Mouse (Mus musculus): ENCODE measurements at regions not wholly inside any gene's neighbourhood (a gene's known extent, or its start where the extent isn't known, plus 50 kb on each side); places are given as distances from the start of the nearest gene placed in this dataset.
A peak's percentile ranks its signal among the peaks of the same experiment; 100 is the strongest.

DNA sequence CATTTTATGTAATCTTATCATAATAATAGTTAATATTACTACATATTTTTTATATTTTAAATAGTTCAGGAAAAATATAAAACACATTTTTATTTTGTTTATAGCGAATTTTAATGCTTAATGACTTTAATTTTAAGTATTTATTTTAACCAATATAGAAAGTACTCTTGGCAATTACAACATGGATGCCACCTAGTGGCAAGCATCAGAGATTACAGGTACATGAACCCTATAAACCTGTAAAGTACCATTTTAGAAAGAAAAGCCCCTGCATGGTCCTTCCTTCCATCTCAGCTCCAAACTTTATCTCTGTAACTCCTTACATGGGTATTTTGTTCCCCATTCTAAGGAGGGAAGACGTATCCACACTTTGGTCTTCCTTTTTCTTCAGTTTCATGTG, 4328.9 kb upstream of the Gm7489 start:
- H3K9ac ChIP-seq: no peak overlapping the region
- H3K27me3 ChIP-seq (ENCODE audit: control insufficient read depth, insufficient read depth, low read length): no peaks in the 10 kb centered on the region
- WGBS: 26% methylated on average over 2 of the region's 2 CpGs
- no peak overlapping the region for H3K4me2 ChIP-seq (replicated peaks)
- no peaks in the 10 kb centered on the region for H3K4me1 ChIP-seq (replicated peaks; ENCODE audit: control insufficient read depth, insufficient read depth, low read length)
- no peak overlapping the region for H3K4me3 ChIP-seq (replicated peaks; ENCODE audit: low read length)
- H3K9me3 ChIP-seq (ENCODE audit: control insufficient read depth, low read length): no peaks in the 10 kb centered on the region
- ATAC-seq (ENCODE audit: low FRiP score) (no peak), DNase-seq (ENCODE audit: low spot score) (no peak)
- no peaks in the 10 kb centered on the region for H3K36me3 ChIP-seq (replicated peaks; ENCODE audit: control insufficient read depth, insufficient read depth)
- H3K27ac ChIP-seq: no peak overlapping the region

DNA sequence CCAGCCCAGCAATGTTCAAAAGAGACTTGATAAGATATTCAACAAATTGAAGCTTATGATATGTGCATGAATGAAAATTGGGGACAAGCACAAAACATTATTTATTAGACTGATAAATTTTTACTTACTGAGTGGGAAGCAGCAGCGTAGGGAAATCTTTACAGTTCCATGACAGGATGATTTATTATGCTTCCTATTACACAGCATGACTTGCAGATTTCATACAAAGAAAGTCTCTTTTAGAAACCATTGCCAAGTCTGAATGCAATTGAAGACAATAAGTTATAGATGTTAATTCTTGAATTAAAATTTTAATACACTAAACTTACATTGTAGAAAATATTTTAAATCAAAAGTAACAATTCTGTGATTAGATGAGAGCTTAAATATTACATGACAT, 4324.3 kb upstream of the Gm7489 start:
- no peak for ATAC-seq (ENCODE audit: low FRiP score)
- H3K4me1 ChIP-seq (replicated peaks; ENCODE audit: control insufficient read depth, insufficient read depth, low read length): no peaks in the 10 kb centered on the region
- H3K36me3 ChIP-seq (replicated peaks; ENCODE audit: control insufficient read depth, insufficient read depth): no peaks in the 10 kb centered on the region
- no peak overlapping the region for H3K9ac ChIP-seq
- H3K4me3 ChIP-seq (replicated peaks; ENCODE audit: low read length): no peak overlapping the region
- 49% methylated on average over 1 of the region's 1 CpGs for WGBS
- H3K27me3 ChIP-seq (ENCODE audit: control insufficient read depth, insufficient read depth, low read length): no peaks in the 10 kb centered on the region
- no peaks in the 10 kb centered on the region for H3K9me3 ChIP-seq (ENCODE audit: control insufficient read depth, low read length)
- DNase-seq (ENCODE audit: low spot score): no peak
- H3K4me2 ChIP-seq (replicated peaks): no peak overlapping the region
- no peak overlapping the region for H3K27ac ChIP-seq

DNA sequence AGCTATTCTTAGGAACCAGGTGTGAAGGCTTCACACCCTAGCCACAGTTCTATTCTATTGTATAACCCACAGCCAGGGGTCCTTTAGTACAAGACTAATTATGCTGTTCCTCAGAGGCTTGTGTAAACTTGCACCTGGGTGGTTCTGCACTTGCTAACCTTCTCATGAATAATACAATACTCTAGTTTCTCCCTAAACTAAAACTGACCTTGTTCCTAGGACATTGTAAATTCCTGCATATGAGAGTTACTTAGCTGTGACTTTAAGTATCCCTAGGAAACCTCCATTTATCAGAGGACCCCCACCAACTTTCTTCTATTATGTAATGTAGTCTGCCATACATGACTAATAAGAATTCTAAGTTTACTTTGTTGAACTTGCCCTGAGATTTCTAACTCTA, 4295.9 kb upstream of the Gm7489 start:
- no peak for ATAC-seq (ENCODE audit: low FRiP score)

DNA sequence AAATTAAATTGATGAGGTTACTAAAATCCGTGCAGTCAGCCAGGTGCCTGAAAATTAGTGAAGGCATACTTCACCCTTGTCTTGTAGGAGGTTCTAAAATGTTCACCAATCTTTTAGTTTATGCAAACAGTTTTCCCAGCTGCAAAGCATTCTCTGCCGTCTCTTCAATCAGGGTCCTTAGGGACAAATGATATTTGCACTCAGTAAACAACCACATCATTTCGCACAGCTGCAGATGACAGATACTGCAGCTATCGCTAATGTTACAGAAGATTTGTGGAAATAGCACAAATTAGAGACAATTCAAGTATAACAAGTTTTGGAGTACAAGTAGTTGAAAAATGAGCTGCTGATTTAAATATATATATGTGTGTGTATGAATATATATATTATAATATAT, 4270.8 kb upstream of the Gm7489 start:
- H3K9ac ChIP-seq: no peak overlapping the region
- 60% methylated on average over 4 of the region's 4 CpGs for WGBS
- no peaks in the 10 kb centered on the region for H3K4me1 ChIP-seq (replicated peaks; ENCODE audit: control insufficient read depth, insufficient read depth, low read length)
- DNase-seq (ENCODE audit: low spot score) (no peak), ATAC-seq (ENCODE audit: low FRiP score) (no peak)
- H3K4me2 ChIP-seq (replicated peaks): no peak overlapping the region
- H3K27me3 ChIP-seq (ENCODE audit: control insufficient read depth, insufficient read depth, low read length): no peaks in the 10 kb centered on the region
- H3K9me3 ChIP-seq (ENCODE audit: control insufficient read depth, low read length): no peaks in the 10 kb centered on the region
- no peak overlapping the region for H3K4me3 ChIP-seq (replicated peaks; ENCODE audit: low read length)
- H3K27ac ChIP-seq: no peak overlapping the region
- H3K36me3 ChIP-seq (replicated peaks; ENCODE audit: control insufficient read depth, insufficient read depth): no peaks in the 10 kb centered on the region

More for the DNA sequence above, 4295.9 kb upstream of the Gm7489 start:
- H3K9ac ChIP-seq: no peak overlapping the region
- H3K4me1 ChIP-seq (replicated peaks; ENCODE audit: control insufficient read depth, insufficient read depth, low read length): no peaks in the 10 kb centered on the region
- H3K9me3 ChIP-seq (ENCODE audit: control insufficient read depth, low read length): 0 out of 2 replicates have a peak, but pooled peaks cover 4% of the 10 kb centered on the region
- no peak overlapping the region for H3K27ac ChIP-seq
- no peak for DNase-seq (ENCODE audit: low spot score)
- H3K4me2 ChIP-seq (replicated peaks): no peak overlapping the region
- no peaks in the 10 kb centered on the region for H3K27me3 ChIP-seq (ENCODE audit: control insufficient read depth, insufficient read depth, low read length)
- no peak overlapping the region for H3K4me3 ChIP-seq (replicated peaks; ENCODE audit: low read length)
- H3K36me3 ChIP-seq (replicated peaks; ENCODE audit: control insufficient read depth, insufficient read depth): no peaks in the 10 kb centered on the region

DNA sequence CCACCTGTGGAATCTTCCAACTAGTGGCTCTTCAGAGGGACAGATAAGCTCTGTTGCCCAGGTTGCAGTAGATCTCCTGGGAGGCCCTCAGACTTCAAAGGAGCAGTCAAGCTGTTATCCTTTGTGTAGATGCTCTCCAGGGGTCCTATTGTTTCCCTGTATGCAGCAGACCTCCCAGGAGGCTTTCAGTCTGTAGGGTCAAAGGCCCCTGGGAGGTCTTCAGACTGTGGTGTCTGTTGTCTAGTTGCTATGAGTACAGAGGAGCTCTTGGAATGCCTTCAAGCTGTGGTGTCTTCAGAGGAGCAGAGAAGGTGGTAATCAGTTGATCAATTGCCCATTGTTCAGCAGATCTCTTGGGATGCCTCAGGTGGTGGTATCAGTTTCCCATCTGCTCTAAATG, 4237.3 kb upstream of the Gm7489 start:
- H3K4me3 ChIP-seq (replicated peaks; ENCODE audit: low read length): no peak overlapping the region
- no peak overlapping the region for H3K27ac ChIP-seq
- no peak for DNase-seq (ENCODE audit: low spot score)
- no peak for ATAC-seq (ENCODE audit: low FRiP score)
- no peak overlapping the region for H3K4me2 ChIP-seq (replicated peaks)
- H3K27me3 ChIP-seq (ENCODE audit: control insufficient read depth, insufficient read depth, low read length): no peaks in the 10 kb centered on the region
- H3K36me3 ChIP-seq (replicated peaks; ENCODE audit: control insufficient read depth, insufficient read depth): no peaks in the 10 kb centered on the region
- H3K4me1 ChIP-seq (replicated peaks; ENCODE audit: control insufficient read depth, insufficient read depth, low read length): no peaks in the 10 kb centered on the region
- no peaks in the 10 kb centered on the region for H3K9me3 ChIP-seq (ENCODE audit: control insufficient read depth, low read length)
- H3K9ac ChIP-seq: no peak overlapping the region

DNA sequence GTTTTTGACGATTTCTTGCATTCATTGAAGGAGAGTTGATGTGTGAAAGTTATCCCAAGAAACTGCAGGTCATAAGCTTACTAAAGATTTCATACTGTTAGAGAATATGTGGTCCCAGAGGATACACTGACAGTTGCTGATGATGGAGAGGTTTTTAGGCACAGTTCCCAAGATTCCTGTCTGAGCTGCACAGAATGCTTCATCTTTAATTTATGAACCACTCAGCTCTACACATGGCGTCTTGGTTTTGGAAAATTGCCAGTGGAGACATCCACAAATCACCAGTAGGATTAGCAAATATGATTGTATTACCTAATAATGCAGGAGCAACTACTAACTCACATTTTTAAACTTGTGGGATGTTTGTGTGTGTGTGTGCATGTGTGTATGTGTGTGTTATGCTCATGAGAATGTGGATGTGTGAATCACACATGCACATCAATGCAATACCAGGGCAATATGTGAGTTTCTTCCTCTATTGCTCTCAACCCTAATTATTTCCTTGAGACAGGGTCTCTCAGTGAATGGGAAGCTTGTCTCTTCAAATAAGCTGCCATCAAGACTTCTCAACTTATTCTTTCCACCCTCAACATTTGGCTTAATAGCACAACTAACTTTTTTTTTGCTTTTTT, 4234.0 kb upstream of the Gm7489 start:
- peak; percentile 85; the same call in 1 of the 2 replicates for ATAC-seq (ENCODE audit: low FRiP score)
- Histone ChIP-seq H3K9me3 (ENCODE audit: control insufficient read depth, low read length) (no peaks in the 10 kb centered on the region), H3K27ac (no peak overlapping the region), H3K4me3 (replicated peaks; ENCODE audit: low read length) (no peak overlapping the region), H3K9ac (no peak overlapping the region), H3K4me2 (replicated peaks) (no peak overlapping the region), H3K36me3 (replicated peaks; ENCODE audit: control insufficient read depth, insufficient read depth) (no peaks in the 10 kb centered on the region), H3K27me3 (ENCODE audit: control insufficient read depth, insufficient read depth, low read length) (no peaks in the 10 kb centered on the region), H3K4me1 (replicated peaks; ENCODE audit: control insufficient read depth, insufficient read depth, low read length) (no peaks in the 10 kb centered on the region)
- peak; percentile 60 for DNase-seq (ENCODE audit: low spot score)
- 51% methylated on average over 2 of the region's 2 CpGs for WGBS

DNA sequence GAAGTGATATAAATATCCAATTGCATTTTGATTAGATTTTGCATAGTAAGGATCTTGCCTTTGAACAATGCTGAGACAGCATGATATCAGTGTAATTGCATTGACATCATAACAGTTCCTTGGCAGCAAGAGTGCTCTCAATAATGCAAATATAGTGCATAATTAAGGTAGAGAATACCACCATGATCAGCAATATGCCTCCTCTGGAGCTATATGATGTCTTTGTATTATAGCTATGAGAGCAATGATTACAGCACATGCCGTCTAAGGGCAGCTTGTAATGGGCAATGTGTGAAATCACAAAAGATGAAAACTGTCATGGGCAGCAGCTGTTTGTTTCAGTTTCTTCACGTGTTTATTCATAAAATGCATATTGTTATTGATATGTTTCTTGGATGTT, 4231.0 kb upstream of the Gm7489 start:
- Histone ChIP-seq H3K27ac (no peak overlapping the region), H3K36me3 (replicated peaks; ENCODE audit: control insufficient read depth, insufficient read depth) (no peaks in the 10 kb centered on the region), H3K4me3 (replicated peaks; ENCODE audit: low read length) (no peak overlapping the region), H3K27me3 (ENCODE audit: control insufficient read depth, insufficient read depth, low read length) (no peaks in the 10 kb centered on the region), H3K4me1 (replicated peaks; ENCODE audit: control insufficient read depth, insufficient read depth, low read length) (no peaks in the 10 kb centered on the region), H3K9ac (no peak overlapping the region), H3K9me3 (ENCODE audit: control insufficient read depth, low read length) (no peaks in the 10 kb centered on the region), H3K4me2 (replicated peaks) (no peak overlapping the region)
- 62% methylated on average over 2 of the region's 2 CpGs for WGBS
- no peak for DNase-seq (ENCODE audit: low spot score)
- ATAC-seq (ENCODE audit: low FRiP score): no peak; the same call in 1 of the 2 replicates

DNA sequence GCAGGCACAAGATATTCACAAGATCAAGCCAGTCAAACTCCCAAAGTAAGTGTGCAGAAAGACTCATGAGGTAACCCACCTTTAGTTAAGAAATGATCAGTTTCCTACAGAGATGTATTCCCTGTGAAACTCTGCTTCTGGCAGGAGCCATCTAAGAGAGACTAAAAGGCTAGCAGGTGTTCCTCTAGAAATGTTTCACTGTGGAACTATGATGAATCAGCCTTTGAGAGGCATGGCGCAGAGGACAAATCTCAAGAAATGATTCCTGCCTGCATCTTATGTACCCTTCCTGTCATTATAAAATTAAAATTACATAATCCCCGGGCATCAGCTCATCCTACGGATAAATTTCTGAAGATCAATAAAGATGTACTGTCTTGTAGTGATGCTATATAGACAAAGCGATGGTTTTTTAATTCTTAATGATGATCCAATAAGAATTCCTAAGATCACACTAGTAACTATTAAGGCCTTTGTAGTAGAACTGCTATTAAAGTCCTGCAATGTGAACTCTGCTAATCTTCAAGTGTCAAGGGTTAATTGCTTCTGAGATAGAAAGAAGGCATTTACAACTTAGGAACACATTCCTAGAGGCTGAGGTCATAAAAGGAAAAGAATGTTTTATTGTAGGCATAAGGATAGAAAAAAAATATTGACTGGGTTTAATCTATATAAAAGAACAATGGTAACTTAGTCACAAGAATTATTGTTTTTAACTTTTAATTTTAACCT, 4219.7 kb upstream of the Gm7489 start:
- 95% methylated on average over 4 of the region's 4 CpGs for WGBS

More for the DNA sequence above, 4219.7 kb upstream of the Gm7489 start:
- ATAC-seq (ENCODE audit: low FRiP score): no peak
- Histone ChIP-seq H3K4me1 (replicated peaks; ENCODE audit: control insufficient read depth, insufficient read depth, low read length) (no peaks in the 10 kb centered on the region), H3K36me3 (replicated peaks; ENCODE audit: control insufficient read depth, insufficient read depth) (no peaks in the 10 kb centered on the region), H3K4me2 (replicated peaks) (no peak overlapping the region), H3K9ac (no peak overlapping the region), H3K27ac (no peak overlapping the region), H3K27me3 (ENCODE audit: control insufficient read depth, insufficient read depth, low read length) (no peaks in the 10 kb centered on the region), H3K4me3 (replicated peaks; ENCODE audit: low read length) (no peak overlapping the region), H3K9me3 (ENCODE audit: control insufficient read depth, low read length) (no peaks in the 10 kb centered on the region)
- DNase-seq (ENCODE audit: low spot score): no peak

All from hindbrain, embryonic 14.5 days (tissue).